Mouse (Mus musculus) cerebellum, postnatal 25 days (tissue): ENCODE measurements around the gene Usp18.
A peak's percentile ranks its signal among the peaks of the same experiment; 100 is the strongest.

Source experiments
- DNase-seq, 2 experiments: peaks; one replicate each; pipeline ENCODE4 v3.0.0; 2021; ENCODE audit warnings: mixed read lengths in 2 of 2

Gene Usp18

DNA sequence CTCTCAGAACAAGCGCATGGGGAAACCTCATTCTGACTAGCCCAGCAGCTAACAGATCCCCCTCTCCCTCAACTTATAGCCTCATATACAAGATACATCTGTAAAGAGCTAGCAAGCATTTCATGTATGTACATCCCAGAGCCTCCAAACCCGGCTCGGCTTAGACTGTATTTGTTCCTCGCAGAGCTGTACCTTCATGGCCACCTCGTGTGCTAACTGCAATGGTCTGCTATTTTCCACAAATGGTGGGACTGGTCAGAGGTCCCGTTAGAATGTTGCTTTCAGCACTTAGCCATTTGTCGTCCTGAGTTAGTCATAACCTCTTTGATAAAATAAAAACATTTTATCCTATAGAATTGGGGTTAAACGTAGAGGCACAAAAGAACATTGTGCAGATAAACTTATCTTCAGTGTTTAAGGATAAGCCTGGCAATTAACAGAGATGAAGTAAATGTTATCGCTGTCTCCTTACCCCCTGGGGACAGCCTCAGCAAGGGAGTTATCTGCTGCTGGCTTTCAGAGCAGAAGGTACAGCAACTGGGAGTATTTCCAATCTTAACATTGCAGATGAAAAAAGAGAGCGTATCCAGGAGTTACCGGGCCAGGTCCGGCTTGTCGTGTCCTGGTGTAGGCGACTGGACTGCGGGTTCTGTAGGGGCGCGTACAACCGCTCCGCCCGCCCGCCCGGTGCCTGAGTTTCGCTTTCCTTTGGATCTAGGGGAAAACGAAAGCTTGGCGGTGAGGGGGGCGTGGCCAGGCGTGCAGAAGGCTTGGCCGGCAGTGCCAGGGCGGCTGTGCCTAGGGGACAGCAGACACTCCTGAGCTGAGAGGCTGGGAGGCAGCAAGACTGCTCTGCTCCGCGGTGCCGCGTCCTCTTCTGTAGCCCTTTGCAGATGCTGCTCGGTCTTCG is at the start of gene Usp18:
Gene Usp18, plus strand, starts transcription at position 780 of the 910 bp plus-strand sequence.
- DNase-seq: peak; percentile 68 to 85

DNA sequence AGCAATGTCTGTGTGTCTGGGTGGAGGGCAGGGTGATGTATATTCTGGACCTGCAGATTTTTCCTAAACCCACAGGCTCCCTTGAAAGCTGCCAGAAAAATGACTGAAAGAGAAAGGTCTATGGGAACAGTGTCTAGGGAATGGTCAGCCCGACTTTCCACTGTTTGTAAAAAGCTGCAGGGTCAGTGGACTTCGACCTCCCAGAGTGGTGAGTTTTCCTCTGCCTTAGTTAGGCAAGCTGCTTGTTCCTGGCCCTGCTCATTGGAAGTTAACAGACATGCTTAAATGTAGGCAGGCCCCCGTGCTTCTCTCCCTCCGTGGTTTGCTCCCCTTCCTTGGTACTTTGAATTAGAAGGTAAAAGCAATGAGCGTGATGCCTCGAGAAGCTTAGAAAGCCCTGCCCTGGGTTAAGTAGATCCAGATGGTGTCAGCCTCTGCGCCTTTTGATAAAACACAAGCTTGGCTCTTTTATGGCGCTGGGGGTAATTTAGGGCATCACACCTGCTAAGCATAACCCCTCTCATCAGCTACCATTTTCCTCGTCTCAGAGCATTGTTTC is 47.8 kb upstream of the Usp18 start:
- DNase-seq: no peak

DNA sequence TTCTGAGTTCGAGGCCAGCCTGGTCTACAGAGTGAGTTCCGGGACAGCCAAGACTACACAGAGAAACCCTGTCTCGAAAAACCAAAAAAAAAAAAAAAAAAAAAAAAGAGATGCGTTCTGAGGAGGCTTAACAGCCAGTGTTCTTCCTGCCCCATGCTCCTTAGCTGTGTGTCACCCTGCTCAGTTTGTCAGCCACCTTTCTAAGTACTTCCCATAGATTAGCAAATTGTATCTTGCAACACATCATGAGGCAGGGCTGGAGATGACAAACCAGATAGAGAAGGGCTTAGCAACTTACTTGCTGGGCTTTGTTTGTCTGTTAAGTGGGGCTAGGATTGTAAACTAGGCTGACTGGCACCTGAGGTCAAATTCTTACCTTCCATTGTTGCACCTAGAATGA is 45.2 kb upstream of the Usp18 start:
- DNase-seq: no peak

DNA sequence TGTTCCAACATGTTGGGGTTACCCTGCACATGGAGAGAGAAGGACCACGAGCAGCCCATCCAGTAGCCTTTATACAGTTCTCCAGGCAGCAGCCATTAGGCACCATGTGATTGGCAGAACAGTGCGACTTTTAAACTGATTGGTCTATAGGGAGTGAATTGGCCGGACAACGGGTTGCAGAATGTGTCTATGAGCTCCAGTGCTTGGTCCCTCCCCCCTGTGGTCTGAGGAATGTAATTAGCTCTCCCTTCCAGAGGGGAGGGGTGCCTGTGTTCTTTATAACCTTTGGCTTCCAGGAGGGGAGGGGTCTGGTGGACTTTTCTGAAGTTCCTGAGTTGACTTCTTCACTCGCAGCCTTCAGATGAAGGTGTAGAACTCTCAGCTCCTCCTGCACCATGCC is 43.7 kb upstream of the Usp18 start:
- no peak for DNase-seq

DNA sequence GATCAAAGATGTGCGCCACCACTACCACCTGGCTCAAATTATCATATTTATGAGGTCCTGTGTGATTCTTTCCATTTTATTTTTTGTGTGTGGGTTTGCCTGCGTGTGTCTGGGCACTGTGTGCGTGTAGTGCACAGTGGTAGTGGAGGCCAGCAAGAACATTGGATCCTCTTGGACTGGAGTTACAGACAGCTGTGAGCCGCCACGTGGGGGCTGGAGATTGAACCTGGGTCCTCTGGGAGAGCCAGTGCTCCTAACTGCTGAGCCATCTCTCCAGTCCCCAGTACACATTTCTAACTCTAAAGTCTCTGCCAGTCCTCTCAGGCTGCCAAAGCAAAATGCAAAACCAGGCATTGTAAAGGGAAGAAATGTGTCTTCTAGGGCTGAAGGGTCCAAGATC is 39.2 kb upstream of the Usp18 start:
- DNase-seq: no peak

DNA sequence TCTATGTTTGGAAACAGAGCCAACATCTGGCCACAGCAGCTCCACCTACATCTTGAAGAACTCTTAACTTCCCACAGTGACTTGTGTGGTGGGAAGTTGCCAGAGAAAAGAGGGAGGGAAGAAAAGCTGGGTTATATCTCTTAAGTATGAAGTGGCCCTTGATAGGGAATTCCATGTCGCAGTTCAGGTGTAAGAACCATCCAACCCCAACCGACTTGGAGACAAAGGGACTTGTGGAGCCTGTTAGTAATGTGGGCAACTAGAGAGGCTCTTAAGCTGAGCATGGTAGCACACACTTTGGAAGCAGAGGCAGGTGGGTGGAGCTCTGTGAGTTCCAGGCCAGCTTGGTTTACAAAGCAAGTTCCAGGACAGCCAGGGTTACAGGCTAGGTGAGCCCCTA is 36.1 kb upstream of the Usp18 start:
- no peak for DNase-seq

DNA sequence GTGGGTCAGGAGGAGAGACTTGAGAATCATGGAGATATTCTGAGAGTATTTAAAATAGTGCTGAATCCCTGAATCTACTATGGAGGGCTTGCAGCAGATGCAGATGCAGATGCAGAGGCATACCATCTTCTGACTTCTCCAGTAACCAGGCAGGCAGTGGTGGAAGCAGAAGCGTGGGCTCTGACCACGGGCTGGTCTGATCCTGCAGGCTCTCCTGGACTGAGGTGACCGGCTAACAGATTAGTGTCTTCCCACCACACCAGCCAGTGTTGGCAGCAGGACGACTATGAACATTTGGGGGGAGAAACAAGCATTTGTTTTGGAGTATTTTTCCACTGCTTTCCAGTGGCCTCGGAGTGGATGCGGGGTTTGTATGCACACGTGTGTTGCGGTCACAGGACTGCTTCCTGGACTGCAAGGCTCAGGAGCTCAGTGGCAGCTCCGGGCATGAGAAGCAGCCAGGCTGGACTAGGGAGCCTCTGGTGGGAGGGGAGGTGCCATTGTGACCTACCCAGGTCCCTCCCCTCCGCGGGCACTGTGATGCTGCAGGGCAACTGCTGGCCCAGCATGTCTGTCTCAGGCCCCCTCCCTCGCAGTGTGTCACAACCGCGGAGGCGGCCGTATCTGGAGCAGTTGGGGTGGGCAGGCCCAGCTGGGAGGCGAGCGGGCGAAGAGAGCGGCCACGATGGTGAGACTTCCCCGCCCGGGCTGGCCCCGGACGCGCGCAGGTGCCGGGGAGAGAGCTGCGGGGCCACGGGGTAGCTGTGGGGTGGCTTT is 35.4 kb upstream of the Usp18 start, which contains the start of gene Tuba8:
Gene Tuba8, plus strand, starts transcription at position 548 of the 777 bp plus-strand sequence.
- peak; percentile 65 to 69 for DNase-seq

DNA sequence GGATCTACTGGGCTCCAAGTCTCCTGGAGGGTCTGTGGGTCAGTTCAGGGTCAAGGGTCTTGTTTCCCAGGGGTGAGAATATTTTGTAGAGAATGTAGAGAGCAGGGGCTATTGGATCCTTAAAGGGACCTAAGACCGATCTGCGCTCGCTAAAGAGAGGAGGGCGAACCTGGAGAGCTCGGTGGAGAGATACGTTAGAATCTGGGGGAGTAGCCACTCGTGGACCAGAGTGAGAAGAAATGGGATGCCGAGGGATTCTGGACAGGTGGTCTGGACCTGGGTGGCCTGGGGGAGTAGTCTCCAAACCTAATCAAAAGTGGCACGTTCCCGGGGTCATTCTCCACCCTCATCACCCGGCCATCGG is 34.8 kb upstream of the Usp18 start:
- no peak for DNase-seq

DNA sequence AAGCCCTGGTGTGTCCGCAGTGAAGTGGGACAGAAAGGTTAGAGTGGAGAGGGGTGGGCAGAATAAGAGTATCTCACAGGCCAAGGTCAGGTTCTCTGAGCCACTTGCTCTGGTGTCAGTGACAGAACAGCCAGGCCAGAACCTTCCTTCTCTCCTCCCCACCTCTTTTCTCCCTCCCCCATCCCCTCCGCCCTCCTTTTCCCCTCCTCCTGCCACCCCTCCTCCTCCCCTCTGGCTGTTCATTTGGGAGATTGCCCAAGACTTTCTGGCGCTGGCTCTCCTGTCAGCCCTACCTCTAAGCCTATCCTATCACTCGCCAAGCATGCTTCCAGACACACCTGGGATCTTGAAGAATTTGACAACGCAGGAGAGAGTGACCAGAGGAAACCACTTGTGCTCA is 34.0 kb upstream of the Usp18 start:
- DNase-seq: peak; percentile 21 to 48

DNA sequence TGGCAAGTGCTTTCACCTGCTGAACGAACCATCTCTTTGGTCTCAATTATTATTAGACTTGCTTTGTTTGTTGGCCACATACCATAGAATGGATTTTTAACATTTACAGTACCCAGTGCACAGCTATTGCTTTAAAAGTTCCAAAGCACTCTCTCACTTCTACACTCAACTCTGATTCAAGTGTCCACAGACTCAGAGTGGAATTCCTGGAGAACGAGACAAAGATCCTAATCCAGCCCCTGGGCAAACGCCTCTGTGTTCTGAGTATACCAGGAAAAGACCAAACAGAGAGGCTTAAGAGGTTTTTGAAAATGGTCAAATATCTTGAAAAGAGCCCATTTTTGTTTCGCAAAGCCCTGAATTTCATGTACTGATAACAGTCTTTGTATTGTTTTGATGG is 32.7 kb upstream of the Usp18 start:
- DNase-seq: no peak

DNA sequence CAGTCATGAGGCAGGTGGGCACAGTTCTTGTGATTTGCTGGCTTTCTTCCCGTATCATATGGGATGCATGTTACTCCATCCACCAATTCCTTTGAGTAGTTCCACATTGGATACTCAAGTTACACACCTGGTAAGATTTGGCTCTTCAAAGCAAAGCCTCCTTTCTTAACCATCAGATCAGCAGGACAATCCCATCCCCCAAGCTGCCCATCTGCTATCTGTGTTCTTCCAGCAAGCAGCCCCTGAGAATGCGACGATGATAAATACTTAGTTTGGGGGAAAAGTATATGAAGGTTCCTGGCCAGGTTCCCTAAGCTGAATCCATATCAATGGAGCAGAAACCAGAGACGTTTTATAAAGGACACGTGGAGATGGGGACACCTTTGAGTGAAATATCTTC is 31.5 kb upstream of the Usp18 start:
- no peak for DNase-seq

DNA sequence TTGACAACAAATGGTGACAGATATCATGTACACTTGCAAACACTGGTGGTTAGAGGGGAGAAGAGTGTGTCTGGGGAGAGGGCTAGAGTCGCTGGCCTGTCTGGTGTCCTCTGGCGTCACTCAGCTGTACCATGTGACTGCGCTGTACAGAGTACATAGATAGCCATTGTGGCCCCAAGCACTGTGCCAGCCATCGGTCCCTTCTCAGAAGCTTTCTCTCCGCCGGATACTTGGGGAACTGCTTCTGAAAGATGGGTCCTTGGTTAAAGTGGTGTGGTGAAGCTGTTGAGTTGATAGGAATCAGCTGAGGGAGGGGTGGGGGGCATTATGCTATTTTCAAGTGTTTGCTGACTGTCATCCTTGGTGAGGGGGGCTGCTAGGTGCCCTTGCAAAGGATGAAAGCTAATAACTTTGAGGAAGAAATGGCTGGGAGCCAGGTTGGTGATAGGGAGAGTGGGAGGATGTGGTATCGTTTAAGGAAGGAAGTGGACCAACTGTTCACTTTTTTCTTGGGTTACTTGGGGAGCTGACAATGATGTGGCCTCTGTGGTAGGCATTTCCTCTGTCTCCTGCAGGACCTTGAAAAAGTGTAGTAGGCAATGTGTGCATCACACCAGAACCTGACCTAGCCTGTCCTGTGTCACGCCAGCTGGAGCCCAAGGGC is 30.9 kb upstream of the Usp18 start:
- no peak for DNase-seq

DNA sequence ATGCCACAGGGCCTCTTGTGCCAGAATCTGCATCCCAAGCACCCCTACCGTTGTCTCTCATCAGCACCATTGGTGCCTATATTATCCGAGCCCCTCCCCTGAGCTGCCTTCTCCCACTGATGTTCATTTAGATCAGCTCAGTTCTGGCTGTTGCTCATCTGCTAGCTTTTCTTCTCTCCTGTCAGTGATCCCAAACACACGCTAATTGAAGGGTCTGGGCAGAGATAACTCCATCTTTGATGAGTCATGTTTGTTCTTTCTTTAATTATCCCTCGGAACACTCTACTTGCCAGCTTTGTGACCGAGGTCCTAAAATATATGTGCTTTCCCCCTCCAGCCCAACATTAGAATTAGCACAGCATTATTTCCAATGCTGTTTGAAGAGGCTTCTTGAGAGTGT is 30.4 kb upstream of the Usp18 start:
- no peak for DNase-seq

DNA sequence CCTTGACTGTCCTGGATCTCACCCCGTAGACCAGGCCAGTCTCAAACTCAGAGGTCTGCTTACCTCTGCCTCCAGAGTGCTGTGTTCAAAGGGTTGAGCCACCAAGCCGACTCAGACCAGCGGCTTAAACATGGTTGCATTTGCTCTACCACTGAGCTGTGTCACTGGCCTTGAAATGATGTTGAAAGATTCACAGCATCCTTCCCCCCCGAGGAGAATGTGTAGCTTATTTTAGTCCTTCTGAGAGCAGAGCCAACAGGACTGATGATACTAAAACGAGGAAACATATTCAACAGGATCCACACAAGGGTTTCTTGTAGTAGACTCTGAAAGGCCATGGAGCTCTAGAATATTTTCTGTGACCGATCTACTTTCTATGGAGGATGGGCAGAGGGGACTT is 29.8 kb upstream of the Usp18 start:
- DNase-seq: no peak

DNA sequence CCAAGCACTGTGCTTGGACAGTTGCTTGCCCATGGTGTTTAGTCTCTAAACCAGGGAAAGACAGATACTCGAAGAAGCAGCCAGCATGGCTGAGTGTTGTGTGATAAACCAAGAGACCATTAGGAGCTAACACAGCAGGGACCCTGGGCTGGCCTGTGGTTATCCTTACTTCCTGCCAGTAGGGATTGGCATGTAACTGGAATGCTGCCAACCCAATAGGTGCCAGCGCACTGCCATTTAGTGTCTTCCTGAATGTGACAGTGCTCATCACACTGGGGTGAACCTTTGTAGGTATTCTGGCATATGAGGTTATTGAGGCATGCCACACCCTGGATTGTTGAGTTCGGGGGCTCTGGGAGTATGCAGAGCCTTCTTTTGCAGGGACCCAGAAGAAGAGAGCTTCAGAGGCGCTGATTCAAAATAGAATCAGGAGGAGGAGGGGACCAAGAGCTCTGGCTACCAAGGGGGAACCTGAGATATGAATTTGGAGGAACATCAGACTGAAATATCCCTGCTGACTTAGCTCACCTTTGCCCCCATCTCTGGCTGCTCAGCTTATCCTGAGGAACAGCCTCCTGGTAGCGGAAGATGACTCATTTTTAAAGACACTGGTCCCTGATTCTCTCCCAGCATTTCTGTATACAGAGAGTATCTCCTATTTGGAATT is 29.0 kb upstream of the Usp18 start:
- no peak for DNase-seq

DNA sequence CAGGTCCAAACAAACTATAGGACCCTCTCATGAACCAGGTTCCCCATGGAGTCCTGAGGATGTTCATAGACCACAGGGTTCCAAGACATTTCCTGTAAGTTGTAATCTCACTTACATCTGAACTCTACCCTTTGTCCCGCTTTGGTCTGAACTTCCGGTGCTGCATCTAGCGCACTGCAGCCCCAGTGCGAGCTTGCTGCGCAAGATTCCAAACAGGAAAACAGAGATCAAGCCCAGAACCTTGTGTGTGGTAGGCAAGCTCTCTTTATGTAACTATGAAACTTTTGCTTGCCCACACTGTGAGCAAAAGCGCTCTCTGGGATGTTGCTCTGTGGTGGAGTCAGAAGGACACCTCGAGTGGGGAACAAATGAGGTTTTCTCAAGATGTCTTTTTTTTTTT is 27.7 kb upstream of the Usp18 start:
- no peak for DNase-seq

DNA sequence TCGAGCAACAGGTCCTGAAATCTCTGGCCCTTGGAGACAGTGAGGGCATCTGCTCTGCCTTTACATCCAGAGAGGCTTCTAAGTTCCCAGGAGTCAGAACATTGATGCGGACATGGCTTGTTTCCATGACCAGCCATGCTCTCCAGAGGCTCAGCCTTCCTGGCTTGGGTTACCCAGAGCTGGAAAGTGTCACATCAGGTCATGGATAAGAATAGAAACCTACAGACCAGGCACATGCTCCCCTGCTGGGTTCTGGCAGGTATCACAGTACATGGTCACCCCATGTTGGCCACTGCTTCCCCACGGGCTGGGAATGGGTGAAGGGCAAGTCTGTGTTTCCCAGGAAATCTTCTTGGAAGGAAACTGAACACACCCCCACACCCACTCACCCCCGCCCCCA is 26.3 kb upstream of the Usp18 start:
- DNase-seq: no peak

DNA sequence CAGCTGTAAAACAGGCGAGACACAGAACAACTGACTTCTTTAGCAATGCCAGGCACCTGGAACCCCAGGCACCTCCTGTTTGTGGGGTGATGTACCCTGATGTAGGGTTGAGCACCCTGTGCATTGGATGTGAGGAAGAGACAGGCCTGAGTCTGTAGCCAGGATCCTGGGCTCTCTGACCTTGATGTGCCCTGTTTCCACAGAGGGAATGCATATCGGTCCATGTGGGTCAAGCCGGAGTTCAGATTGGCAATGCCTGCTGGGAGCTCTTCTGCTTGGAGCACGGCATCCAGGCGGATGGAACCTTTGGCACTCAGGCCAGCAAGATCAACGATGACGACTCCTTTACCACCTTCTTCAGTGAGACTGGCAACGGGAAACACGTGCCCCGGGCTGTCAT is 25.5 kb upstream of the Usp18 start:
- no peak for DNase-seq

DNA sequence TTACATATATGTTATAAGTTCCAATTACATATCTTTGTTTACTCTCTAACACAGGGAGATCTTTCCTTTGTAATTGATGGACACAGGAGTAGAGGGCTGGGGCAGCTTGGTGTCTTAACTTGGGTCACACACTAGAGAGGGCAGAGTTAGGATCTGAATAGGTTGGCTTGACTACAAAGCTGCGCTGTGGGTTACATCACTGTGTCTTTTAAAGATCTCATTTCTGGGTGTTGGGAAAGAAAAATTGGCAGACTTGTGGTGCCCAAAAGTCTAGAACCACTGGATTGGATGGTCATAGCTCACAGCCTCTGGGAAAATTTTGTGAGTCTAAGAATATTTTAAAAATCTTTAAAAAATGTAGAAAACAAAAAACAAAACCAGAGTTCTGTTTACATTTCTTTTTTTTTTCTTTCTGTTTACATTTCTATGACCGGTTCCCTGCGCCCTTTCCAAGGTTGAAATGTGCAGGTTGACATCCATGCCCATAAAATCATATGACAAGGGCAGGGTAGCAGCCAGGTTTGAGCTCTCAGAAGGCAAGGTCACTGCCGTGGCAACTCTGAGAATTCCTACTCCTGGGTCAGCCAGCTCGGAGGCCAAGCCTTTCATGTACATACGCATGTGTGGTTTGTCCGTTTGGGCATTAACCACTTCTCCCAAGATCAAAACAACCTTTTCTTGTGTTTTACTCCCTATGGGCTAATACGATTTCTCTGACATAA is 23.7 kb upstream of the Usp18 start:
- no peak for DNase-seq

DNA sequence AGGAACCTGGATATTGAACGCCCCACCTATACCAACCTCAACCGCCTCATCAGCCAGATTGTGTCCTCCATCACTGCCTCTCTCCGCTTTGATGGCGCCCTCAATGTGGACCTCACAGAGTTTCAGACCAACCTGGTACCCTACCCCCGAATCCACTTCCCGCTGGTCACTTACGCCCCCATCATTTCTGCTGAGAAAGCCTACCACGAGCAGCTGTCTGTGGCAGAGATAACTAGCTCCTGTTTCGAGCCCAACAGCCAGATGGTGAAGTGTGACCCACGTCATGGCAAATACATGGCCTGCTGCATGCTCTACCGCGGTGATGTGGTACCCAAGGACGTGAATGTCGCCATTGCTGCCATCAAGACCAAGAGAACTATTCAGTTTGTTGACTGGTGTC is 22.7 kb upstream of the Usp18 start:
- DNase-seq: no peak

DNA sequence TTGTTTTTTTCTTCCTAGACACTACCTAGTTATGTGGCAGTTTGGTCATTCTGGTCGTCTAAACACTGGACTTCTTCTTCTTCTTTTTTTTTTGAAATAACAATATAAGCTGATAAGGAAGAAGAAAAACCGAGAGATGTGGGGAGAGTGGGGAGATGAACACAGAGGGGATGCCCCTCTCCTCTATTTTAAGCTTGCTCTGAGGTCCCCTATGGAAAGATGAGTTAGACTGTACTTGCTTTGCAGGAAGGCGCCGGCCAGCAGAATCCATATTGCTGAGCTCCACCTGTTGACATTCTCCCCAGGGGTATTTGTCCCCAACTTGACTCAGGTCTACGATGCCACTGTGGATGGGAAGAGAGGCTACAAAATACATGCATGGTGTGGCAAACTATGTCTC is 21.6 kb upstream of the Usp18 start:
- DNase-seq: no peak

DNA sequence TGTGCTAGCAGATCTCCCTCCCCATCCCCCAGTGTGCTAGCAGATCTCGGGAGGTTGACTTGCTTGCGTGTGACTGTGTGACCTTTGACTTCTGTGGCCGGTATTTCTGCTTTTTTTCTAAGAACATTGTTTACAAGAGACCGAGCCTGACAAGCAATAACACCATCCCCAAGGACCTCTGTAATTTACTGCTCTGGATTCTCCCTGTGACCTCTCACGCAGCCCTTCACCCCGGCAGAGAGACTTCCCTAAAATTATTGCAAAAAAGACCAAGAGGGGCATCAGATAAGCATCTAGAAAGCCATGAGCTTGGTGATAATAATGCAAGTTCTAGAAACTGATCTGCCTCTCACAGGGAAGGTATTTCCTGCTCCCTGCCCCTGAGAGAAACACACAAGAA is 20.7 kb upstream of the Usp18 start:
- DNase-seq: no peak
